Mouse (Mus musculus) erythroblast, embryonic 14.5 days (primary cell): ENCODE results near the gene Dhrs3.

Experiments used
- GATA1 ChIP-seq: IDR thresholded peaks from 2 replicates; pipeline ENCODE4 v1.6.1; 2012; ENCODE audit warnings: low read length, inconsistent platforms, mixed read lengths
- TAL1 ChIP-seq: IDR thresholded peaks from 3 replicates; pipeline ENCODE4 v1.6.1; 2012; ENCODE audit warnings: low read length, inconsistent platforms, mixed read lengths

DNA sequence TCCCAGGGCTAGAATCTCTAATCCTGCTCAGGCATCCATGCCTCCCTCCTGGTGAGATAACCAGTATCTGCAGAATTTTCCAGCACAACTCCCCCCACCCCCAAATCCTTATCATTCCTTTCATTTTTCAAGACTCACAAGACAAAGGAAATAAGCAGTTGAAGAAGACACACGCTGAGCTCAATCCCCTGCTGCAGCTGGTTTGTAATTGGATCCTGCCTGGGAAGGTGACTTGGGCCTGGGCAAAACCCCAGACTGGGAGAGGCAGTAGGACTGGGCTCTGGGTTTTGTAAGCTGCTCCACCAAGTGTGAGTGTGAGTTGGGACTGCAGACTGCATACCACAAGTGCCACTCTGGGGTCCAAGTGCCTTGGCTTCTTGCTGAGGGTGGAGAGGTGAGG is 41.9 kb downstream of the Dhrs3 start:
- TF ChIP-seq TAL1 (no peak), GATA1 (no peak)
